Mouse (Mus musculus) retina, postnatal 7 days (tissue): Measurements from ENCODE around the gene Acsbg2.
"Not testable (repeated sequence)": the region's sequence is repeated elsewhere in the genome, so short reads cannot be mapped to it uniquely, and the experiment has no call there.

ENCODE experiments used
- DNase-seq: peaks from one replicate; pipeline ENCODE4 v3.0.0-alpha.2; 2012; ENCODE audit warnings: low read depth, low spot score

Acsbg2 gene

DNA sequence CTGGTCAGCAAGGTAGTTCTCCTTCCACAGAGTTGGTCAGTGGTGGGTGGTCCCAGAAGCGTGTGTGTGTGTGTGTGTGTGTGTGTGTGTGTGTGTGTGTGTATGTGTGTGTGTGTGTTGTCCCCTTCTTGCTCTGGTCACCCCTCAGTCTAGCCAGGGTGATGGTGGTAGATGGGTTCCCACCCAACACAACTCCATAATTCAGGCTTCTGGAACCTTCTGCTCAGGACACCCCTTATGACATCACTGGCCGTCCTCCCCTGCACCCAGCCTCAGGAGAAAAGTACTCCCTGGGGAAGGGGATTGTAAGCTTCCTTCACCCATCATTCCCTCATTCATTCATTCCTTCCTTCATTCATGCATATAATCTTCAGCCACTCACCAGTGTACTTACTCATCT lies at the start of gene Acsbg2:
TSS of gene Acsbg2 (minus strand) at position 211 of the 400 bp plus-strand sequence.
- no peak for DNase-seq

DNA sequence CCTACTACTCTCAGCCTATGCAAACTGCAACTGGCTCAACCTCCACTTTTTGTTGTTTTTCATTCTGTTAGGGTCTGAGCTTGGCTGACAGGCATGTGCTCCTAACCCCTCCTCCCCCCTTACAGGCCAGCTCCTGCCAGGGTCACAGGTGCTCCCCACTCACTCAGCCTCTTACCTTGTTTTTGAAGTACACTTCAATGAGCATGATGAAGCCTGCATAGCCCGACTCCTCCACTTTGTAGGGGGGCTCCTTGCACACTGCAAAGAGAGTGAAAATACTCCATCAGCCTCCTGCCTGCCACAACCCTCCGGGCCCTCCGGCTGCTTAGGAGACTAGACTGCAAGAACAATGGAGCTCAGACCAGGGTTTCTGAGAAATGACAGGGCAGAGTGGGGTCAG lies 45.5 kb upstream of the Acsbg2 start:
- DNase-seq = no peak

DNA sequence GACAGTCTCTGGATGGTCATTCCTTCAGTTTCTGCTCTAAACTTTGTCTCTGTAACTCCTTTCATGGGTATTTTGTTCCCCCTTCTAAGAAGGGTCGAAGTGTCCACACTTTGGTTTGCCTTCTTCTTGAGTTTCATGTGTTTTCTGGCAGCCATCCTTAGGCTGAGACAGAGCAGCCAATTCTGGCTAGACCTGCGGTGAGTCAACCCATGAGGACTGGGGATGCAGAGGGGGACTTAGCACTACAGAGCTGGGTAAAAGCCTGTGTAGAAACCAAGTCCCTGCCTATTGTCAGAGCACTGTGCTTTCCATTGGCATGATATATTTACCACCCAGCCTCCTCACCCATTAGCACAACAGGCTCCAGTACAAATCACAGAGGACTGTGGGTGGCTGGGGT lies 42.9 kb upstream of the Acsbg2 start:
- no peak for DNase-seq

DNA sequence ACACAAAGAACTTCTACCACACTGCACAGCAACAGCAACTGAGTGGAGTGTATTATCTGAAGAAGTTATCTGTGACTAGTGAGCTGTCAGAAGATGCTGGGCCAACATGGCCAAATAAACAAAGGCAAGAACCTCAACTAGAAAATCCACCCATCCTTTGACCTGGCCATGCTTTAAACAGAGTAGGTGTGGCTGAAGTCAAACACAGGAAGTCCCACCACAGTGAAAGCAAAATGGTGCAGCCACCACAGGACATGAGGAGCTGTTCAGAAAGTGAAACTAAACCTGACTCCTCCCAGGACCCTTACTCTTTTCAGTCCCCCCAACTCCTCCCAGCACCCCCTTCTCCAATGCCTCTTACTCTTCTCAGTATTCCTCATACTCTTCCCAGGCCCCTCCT lies 39.2 kb upstream of the Acsbg2 start:
- DNase-seq = no peak

DNA sequence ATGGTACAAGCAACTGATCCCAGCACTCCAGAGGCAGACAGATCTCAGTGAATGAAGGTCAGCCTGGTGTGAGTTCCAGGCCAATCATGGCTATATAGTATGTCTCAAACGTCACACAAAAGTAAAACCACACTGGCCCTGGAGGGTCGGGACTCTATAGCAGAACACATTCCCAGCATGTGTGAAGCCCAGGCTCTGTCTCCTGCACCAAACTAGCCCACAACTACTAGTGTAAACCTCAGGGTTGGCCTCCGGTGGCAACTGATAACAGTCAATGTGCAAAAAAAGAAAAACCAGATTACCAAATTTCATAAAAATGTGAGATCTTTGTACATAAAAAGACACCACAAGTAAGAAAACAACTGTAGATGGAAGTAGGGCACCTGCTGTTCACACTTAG lies 38.8 kb upstream of the Acsbg2 start:
- DNase-seq = no peak

DNA sequence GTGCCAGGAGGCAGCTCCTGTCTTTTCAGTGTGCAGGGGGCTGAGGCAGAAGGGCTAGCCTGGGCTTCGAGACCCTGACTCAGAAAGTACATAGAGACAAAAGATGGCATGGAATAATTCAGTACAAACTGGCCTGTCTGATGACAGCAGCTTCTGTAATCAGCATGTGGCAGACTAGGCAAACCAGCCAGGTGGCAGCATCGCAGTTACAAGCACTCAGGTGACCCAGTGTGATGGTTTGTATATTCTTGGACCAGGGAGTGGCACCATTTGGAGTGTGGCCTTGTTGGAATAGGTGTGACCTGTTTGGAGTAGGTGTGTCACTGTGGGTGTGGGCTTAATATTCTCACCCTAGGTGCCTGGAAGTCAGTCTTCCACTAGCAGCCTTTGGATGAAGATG lies 35.5 kb upstream of the Acsbg2 start:
- DNase-seq = not testable (repeated sequence)

DNA sequence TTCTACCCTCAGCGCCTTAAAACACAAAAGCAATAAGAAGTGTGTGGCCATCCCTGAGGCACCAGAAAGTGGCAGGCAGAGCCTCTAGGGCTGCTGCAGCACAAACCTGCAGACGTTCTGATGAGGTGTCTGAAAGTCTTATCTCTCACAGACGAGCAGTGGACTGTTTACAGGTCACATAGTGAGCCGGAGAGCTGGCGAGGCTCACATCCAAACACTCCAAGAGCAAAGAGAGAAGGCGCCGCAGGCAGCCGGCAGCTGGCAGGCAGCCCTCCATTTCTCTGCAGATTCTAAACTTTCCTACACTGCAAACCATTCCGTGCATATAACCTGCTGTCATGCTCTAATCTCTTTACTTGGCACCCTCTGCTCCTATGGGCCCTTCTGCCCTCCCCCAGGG lies 33.6 kb upstream of the Acsbg2 start:
- DNase-seq = no peak

DNA sequence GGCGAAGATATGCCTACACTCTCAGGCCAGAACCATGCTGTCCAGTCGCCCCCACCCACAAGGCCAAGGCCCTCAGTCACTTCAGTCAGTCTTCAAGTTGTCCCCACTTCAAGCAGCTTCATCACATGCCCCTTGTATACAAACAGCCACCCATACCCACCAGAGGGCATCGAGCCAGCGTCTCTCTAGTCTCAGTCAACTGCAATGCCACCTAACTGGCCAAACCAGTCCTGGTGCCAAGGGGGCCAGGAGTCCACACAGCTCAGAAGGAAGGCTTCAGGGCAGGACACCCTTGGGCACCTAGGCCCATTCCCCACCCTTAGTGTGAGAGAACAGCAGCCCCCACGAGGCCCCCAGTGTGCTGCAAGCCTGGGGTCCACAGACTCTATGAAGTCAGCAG lies 32.8 kb upstream of the Acsbg2 start:
- DNase-seq = no peak

DNA sequence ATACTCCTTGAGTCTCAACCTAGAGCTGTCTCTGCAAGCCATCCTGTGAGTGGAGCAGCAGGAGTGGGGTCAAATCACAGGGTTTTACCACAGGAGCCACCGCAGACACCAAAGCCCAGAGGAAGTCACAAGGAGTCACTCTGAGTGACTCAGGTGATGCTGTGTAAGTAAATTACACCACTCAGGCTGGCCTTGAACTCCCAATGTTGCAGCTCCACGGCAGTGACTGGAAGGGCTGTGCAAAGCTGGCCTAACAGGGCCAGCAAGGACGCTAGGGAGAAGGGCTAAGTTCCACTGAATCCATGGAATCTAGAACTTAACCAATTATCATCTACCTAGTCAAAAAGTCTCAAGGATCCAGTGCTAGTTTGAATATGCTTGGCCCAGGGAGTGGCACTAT lies 31.9 kb upstream of the Acsbg2 start:
- no peak for DNase-seq

DNA sequence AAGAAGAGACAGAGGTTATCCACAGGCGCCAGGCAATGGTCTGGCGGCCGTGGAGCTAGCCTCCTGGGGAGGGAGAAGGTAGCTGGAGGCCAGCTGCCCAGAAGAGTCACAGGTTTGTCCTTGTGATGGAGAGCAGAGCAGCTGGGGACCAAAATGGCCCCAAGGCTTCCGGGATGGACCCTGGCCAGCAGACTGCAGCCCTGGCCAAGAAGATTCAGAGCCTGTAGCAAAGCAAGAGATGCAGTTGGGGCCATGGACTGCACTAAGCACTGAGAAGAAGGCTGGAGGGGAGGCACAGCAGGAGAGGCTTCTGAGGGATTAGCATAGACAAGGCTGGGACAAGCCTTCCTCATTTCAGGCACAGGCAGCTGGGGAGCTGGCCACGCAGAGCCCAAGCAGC lies 28.5 kb upstream of the Acsbg2 start:
- no peak for DNase-seq

DNA sequence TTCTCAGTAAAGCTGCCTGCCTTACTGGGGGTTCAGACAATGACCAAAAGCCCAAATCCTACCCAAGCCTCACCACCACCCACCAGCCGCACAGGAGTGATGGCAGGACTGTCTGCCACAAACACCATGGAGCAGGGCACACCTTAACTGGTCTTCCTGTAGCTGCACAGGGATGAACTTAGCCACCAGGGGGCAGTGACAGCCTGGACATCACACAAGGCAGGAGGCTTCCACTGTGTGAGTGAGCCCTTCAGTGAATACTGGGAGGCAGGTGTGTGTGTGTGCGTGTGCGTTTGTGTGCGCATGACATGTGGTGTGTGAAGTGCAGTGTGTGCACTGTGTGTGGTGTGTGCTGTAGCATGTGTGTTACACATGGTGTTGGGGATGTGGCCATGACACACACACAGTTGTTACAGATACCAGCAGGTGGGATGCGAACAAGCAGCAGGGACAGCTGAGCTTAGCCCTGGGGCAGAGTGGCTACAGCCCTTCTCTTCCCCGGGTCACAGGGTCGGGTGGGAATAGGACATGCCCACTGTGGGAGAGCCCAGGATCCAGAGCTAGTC lies 23.5 kb upstream of the Acsbg2 start:
- peak; percentile 70 for DNase-seq

DNA sequence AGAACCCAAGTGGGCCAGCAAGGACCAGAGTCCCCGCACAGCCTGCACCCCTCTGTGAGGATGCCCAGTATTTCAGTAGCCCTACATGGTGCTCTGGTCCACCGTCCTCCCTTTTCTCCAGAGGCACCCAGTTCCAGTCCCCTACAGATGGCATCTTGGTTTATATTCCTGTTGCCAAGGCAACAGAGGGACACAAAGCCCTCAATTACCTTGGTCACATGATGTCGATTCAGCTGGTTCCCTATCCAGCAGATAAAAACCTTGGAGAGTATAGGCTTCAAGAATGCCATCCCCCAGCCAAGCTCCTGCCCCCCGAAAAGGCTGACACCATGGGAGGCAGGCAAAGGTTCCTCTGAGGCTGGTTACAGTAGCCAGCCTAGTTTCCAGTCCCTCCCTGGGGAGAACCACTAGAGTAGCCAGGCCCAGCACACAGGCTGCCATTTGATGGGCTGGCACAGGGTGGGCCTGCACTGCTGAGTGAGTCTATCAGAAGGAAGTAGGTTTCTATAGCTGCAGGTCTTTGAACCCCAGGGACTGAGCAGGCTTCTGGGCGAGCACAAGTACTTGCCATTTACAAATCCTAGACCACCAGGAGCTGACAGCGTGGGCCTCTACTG lies 22.4 kb upstream of the Acsbg2 start:
- no peak for DNase-seq

DNA sequence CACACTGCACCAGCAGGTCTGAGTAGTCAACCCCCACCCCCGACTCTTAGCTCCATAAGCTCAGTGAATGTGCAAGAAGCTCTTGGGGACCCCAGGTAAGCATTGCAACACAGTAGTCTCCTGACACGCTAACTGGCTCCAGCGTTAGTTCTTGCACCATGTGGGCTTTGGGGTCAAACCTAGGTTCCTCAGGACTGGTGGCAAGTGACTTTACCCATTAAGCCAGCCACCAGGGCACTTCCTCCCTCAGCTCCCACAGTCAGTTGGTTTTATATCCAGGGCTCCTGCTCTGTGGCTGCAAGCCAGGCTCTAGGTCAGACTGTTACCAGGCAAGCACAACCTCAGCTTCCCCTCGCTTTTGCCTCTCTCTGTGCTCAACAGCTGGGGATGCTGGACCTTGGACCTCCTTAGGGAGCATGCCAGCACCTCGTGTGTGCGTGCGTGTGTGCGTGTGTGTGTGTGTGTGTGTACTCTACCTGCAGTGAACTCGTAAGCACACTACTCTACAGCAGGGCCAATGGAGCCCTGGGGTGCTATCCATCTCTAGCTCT lies 21.2 kb upstream of the Acsbg2 start:
- no peak for DNase-seq

DNA sequence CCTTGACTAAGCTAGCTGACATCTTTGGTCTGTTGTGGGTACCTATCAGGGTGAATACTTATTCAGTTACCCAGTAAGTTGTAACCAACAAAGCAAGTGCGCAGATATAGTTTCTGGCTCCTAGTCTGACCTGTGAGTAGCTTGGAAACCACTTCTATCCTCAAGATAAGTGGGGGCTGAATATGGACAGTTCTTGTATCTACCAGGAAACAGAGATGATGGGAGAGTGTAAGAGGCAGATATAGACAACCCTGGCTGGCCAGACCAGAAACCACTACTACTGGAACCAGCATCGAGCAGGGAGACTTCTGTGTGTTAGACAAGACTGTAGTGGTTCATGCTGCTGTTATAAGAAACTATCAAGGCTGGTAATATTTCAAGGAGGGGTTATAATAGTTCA lies 15.8 kb upstream of the Acsbg2 start:
- no peak for DNase-seq

DNA sequence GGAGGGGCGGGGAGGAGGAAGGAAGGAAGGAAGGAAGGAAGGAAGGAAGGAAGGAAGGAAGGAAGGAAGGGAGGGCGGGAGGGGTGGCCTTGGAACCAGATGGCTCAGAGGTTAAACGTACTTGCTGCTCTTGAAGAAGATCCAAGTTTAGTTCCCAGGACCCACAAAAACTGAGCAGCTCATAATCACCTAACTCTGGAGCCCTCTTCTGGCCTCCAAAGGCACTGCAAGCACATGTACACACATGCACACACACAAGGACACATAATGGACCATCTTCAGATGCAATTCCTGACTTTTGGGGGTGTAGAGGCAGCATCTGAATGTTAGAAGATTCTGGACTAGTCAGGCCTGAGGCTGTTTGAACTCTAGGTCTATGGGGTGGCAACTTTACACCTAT lies 13.8 kb upstream of the Acsbg2 start:
- DNase-seq = no peak

DNA sequence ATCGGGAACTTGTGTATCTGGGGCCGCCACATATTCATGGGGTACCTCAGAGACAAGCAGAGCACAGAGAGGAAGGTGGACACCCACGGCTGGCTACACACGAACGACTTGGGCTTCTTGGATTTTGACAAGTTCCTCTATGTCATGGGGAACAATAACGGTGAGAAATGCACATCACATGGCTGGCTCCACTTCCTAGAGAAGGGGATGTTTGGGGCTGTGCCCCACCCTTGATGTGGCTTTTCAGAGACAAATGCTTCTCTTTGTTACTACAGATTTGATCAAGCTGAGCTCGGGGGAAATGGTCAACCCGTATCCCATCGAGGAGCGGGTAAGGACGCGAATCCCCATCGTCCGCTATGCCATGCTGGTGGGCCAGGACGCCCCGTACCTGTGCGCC lies 10.6 kb upstream of the Acsbg2 start:
- DNase-seq = no peak

DNA sequence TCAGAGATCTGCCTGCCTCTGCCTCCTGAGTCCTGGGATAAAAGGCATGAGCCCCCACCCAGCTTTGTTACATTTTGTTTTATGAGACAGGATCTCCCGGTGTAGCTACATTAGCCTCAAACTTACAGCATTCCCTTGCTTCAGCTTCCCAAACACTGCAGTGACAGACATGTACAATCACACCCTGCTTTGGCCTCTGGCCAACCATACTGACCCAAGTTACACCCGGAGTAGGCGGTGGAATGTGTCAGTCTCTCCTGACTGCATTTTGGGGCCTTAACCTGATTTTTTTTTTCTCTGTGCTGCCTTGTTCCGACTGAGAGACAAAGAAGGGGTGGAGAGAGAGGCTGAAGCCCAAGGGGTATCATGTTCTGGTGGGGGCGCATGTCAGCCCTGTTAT lies 10.1 kb upstream of the Acsbg2 start:
- no peak for DNase-seq

DNA sequence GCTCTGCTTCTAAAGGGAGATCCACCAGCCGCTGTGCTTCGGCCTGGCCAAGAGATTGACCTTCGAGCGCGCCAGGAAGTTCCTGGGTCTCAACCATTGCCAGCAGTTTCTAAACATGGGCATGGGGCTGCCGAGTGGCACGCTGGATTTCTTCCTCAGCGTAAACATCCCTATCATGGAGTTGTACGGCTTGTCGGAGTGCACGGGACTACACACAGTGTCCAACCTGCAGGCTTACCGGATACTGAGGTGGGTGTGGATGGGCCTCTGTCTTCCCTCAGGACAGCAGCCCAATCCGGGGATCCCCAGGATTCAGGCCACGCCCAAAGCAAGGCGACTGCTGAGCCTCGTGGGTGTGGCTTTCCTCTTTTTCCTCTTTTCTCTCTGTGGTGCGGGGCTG lies 9.4 kb upstream of the Acsbg2 start:
- no peak for DNase-seq

DNA sequence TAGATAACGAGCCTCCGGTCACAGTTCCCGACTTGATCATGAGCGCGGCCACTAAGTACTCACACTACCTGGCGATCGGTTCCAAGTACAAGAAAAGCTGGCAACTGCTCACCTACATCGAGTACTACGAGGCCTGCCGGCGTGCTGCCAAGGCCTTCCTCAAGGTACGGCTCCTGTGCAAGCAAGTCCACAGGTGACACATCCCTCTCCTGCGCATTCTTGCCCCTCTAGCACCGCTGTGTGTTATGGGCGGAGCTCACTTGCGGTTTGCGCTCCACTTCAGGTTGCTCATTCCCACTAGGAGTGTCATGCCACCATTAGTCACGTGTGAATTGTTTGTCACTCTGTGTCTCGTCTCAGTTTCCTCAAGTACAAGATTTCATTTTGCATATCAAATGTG lies 3.2 kb upstream of the Acsbg2 start:
- no peak for DNase-seq

DNA sequence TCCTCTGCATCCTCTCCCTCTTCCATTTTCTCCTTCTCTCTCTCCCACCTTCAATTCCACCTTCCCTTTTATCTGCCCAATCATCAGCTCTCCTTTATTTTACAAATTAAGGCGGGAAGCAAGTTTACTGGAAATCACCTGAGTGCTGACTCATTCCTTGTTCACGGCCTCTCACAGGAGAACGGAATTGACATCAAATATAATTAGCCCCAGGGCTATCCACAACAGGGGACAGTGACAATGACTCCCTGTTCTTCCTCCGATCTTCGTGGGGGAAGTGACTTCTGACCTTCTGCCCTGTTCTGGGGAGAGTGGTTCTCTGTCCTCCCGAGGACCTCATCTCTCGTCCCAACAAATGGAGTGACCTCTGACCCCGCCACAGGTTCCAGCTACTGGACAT lies 2.7 kb upstream of the Acsbg2 start:
- DNase-seq = no peak

DNA sequence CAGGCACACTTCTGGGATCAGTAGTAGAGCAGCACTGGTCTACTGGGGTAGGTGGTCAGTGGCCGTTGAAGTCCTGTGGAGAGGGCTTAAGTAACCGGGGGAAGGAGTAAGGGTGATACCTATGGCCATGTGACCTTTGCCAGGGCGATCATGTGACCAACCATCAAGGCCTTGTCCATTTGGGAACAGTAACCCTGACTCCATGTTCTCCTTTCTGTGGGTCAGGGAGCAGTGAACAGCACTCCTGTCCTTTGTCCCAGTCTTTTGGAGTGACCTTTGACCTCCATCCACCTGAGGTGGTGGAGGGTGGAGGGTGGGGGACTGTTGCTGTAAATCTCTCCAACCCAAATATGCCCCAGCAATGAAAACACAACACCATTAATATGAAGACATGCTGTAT lies 2.2 kb upstream of the Acsbg2 start:
- no peak for DNase-seq

DNA sequence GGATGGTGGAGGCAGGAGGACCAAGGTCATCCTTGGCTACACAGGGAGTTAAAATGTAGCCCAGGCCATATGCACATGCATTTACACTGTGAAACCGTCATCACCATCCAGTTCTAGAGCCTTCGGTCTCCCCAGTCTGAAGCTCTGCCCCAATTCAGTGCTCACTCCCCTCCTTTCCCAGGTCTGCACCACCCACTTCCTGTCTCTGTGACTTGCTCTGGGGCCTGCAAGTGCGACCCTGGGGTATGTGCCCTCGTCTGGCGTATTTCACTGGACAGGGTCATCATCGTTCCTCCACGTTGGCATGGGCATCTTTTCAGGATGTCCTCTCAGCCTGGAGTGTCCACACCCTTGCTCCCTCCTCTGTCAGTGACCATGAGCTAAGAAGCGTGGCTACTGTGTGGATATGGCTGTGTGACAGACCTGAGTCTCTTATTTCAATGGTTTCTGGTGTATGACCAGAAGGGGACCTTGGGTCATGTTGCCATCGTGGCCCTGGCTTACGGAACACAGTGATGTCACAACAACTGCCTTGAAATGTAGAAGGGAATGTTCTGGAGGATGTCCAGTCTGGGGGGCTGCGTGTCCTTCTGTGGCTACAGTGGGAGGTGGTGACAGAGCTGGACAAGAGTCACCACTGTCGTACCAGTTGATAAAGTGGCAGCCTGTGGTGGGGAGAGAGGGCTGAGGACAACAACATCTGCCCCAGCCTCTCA lies 847 bp upstream of the Acsbg2 start, which contains the start of gene 1700061G19Rik:
TSS of gene 1700061G19Rik (plus strand) at position 542 of the 716 bp plus-strand sequence.
- DNase-seq = no peak

DNA sequence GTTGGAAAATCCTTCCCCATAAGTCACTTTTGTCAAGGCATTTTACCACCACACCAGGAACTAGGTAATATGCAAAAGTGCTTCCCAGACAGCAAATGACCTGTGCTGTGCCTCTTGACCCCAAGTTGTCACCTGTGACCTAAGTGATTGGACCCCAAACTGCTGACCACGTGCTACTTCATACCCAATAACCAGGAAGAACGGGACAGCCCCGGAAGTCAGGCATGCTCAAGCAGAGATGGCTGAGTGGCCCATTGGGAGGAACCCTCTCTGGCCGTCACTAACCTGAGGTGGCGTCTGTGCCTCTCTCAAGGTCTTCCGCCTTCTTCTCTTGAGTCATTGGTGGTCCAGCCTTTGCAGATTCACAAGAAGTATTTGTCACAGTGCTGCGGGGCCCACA lies 1.7 kb downstream of the Acsbg2 start:
- no peak for DNase-seq
